Mouse (Mus musculus) forelimb bud, embryonic 11.5 days (tissue): ENCODE measurements around the gene Lyrm4.

ENCODE experiments used
- DNase-seq: peaks from one replicate; pipeline ENCODE4 v3.0.0-alpha.2; 2012; ENCODE audit warnings: low read depth, low spot score

Gene Lyrm4

GRCm38 (mm10) chr13:36105591-36105990 is 11.7 kb downstream of the Lyrm4 start:
- no peak for DNase-seq

- DNase-seq = no peak
Observed at GRCm38 (mm10) chr13:36096684-36097383, 20.5 kb downstream of the Lyrm4 start.

DNA sequence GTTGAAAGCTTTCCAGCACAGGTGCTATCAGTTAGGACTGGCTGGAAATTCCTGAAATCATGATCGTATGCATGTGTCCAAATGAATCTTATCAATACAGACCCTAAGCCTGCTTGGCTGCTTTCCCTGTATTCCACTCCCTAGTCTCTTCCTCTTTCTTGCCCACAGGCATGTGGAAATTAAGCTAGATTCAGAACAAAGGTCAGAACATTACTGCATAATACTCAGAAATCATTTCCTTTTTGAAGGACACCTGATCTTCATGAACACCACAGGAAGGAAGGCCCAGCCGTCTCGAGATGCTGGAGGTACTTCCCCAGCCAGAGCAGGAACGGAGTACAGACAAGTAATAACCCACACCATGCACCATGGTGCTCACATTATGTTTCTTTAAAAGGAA is 29.2 kb downstream of the Lyrm4 start:
- no peak for DNase-seq

- DNase-seq = no peak
Observed at GRCm38 (mm10) chr13:36087427-36087826, 29.9 kb downstream of the Lyrm4 start.

- no peak for DNase-seq
Observed at GRCm38 (mm10) chr13:36086608-36087391, 30.5 kb downstream of the Lyrm4 start.

DNA sequence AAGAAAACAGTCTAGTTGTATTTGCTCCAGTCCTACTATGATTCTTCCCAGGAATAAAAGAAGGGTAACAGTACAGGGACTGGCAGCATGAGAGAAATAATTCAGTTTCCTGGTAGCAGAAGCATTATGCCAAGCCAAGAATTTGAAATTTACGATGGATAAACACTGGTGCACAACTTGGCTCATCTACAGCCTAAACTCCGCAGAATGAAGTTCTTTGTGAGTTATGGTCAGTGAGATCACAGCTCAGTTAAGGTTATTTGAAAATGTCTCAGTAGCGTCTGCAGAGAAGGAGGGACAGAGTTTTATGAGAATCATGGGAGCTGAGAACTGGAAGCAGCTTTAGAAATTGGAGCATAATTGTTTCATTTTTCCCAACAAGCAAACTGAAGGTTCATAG is 31.4 kb downstream of the Lyrm4 start:
- no peak for DNase-seq

DNA sequence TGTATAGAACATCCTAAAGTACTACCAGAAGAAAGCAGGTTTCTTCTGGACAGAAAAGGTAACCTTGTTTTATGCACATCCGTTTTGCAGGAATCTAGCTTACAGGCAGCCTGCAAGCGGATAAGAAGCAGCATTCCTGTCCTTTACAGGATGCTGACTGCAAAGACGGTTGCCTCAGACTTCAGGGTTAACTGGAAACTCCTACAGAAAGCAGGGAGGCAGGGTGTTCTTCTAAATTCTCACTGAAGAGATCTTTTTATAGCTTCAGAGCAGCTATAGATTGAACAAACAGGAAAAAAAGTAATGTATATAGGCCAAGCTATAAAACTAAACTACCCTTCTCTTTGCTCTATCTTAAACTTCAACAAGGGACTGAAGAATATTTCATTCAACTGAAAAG is 32.6 kb downstream of the Lyrm4 start:
- DNase-seq = no peak

DNA sequence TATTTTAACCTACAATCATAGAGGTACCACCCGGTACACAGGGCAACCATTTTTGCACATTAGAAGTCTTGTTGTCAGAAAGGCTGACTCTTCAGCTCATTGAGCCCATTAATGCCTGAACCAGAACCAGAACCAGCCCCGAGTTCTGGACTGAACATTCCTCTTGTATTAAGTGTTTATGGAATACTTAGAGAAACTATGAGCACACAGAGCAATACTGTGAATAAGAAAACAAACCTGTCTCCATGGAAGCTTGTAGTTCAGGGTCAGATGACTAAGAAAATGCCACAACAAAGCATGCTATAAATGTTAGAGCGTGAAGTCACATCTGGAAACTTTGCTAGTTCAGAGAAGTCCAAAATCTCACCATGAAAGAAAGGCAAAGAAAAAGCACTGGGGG is 35.7 kb downstream of the Lyrm4 start:
- DNase-seq = no peak

DNA sequence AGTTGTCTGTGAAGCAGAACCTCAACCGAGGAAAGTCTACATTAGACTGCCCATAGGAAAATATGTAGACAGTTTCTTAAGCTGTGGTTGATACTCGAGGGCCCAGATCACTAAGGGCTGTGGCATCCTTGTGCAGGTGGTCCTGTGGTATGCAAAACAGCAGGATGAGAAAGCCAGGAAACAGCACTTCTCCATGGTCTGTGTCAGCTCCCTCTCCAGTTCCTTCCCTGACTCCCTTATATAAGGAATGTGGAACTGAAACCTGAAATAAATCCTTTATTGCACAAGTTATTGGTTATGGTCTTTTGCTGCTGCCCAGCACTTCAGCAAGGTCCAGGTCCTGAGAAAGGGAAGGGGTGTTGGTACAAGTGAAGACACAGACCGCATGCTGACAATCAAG is 42.8 kb downstream of the Lyrm4 start:
- DNase-seq = no peak

DNA sequence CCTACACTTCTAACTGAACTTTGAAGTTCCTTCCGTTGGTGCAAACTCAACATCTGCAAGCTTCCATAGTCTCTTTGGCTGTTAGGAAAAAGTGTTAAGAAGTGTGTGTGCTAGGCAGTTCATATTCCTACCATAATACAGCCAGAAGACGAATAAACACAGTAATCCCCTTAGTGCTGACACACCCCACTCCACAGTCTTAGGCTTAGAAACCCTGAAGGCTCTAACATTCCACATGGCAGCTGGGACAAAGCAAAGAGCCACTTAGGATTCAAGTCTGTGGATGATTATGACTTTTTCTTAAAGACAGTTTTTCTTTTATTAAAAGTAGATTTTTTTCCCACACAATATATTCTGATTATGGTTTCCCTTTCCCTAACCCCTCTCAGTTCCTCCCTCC is 50.6 kb downstream of the Lyrm4 start:
- DNase-seq = no peak

DNA sequence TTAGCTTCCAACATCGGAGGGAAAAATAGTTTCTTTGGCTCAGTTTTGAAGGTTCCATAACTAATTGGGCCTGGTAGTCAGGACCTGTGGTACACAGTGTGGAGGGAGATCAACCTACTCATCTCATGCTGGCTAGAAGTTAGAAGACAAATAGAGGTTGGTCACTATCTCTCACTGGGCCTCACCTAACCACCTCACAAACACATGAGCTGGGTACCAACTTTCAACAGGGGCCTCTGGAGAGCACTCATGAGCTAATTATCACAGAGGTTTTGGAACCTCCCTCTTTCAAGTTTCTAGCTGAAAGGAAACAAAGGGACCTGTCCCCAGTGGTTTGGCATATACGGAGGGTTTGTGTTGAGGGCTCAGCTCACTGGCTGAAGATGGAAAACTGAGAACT is 59.8 kb downstream of the Lyrm4 start:
- DNase-seq = no peak

- no peak for DNase-seq
Observed at GRCm38 (mm10) chr13:36056925-36057324, 60.4 kb downstream of the Lyrm4 start.

DNA sequence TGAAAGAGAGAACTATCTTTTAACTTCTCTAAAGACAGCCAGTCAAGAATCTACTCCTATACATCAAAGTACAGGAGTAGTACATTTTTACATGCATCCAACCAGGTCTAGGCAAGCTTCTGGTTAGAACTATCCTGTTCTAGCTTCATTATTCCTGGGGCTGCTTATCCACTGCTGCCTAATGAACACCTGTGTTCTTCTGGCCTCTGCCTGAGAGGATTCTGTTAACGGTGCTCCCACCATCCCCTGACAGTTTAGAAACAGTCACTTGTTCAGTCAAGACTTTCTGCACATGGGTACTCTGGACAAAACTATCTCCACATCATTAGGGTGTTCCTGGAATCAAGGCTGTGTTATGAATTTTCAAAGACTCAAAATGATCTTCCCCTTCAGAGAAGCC is 60.8 kb downstream of the Lyrm4 start:
- DNase-seq = no peak

DNA sequence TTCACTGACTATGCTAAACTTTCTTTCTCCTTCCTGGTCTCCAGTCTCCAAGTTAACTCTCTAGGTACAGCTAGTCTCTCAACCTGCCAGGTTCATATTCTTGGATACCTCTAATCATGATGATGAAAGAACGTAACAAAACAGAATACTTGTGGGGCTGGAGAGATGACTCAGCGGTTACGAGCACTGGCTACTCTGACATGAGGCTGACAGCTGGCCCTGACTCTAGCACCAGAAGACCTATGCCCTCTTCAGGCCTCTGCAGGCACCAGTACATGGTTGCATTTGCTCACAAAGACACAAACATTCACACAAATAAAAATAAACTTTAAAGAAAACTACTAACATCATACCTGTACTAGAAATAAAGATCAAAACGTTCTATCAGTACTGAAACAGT is 81.8 kb downstream of the Lyrm4 start:
- no peak for DNase-seq

GRCm38 (mm10) chr13:36031959-36032358 is 85.4 kb downstream of the Lyrm4 start:
- no peak for DNase-seq

DNA sequence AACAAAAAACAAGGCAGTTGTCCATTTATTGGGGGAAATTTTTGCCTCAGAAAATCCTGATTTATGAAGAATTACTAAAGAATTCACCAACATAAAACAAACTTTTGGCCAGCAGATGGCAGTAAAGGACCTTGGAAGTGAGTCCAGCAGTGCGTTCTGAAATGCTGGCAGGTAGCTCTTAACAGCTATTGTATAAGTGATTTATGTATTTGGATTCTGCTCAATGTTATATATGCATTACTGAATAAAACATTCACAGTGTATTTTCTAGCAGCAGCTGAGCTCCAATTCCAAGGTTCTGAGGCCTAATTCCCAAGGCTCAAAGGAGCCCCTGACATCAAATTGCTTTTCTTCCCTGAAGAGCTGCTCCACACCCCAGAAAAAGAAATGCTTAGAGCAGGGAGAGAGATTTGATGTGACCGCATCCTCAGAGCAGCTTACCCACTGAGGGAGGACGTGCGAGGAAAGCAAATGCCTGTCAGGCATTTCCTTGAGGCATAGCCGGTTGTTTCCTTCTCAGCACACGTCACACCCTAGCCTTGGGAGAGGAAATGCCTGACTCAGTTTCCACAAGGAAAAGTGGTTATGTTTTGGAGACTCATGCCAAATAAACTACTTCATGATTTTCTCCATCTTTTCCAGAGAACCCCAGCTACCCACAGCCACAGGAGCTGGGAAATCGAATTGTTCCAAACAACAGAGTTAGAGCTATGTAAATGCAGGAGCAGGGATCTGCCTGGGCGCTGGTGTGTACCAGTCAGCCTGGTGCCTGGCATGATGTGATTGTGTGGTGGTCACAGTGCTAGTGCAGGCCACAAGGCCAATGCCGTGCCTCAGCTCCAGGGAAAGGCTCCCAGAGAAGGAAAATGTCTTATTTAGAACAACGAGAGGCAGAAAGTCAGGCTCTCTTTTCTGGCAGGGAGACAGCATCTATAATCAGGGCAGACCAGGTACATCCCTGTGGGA is 97.7 kb downstream of the Lyrm4 start:
- peak; percentile 85 for DNase-seq

- DNase-seq = no peak
Observed at GRCm38 (mm10) chr13:36018017-36018416, 99.3 kb downstream of the Lyrm4 start.

DNA sequence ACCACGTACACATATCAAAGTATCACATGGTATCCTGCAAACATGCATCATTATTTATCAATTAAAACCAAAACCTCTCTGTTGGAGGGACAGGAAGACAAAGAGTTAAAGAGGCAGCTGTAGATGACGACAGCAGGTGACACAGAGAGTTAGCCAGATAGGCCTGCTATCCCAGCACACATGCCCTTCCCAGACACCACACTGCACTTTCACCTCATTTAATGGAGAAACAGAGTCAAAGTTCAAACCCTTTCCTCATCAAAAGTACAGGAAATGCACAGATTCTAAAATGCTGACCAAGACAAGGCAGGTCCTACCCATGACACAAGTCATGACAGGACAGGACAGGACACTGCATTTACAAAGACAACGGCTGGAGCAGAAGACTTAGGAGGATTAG is 101.7 kb downstream of the Lyrm4 start:
- no peak for DNase-seq

- no peak for DNase-seq
Observed at GRCm38 (mm10) chr13:36009981-36010380, 107.3 kb downstream of the Lyrm4 start.

- DNase-seq = no peak
Observed at GRCm38 (mm10) chr13:36000798-36001197, 116.5 kb downstream of the Lyrm4 start.

GRCm38 (mm10) chr13:35997606-35998005 is 119.7 kb downstream of the Lyrm4 start:
- no peak for DNase-seq
